Mouse (Mus musculus) liver, embryonic 13.5 days (tissue): ENCODE measurements around the gene Atp1b4. TPM values are rescaled to one million over a fixed set of nuclear protein-coding genes. Genes with fewer than 3 reads are reported as not detected.

Experiments used
- polyA plus RNA-seq: library from polyadenylated mRNA; unstranded; fragments of >200 nt; fragmentation: Nextera tagmentation; extraction: Ambion mirVana; gene quantifications from 2 replicates; pipeline ENCODE4 v1.2.1, GENCODE M21; 2015

The Atp1b4 gene
- polyA plus RNA-seq, 1 experiment from 2014 or later, result 0.14 TPM

Other genes with a start within 250 kb of the Atp1b4 start
- not detected in 2 replicates for gene Rhox10, start 249.7 kb upstream of the Atp1b4 start, polyA plus RNA-seq
- not detected in 2 replicates for gene Rhox11, start 231.0 kb upstream of the Atp1b4 start, polyA plus RNA-seq
- gene Rhox12, start 205.3 kb upstream of the Atp1b4 start, polyA plus RNA-seq, result not detected in 2 replicates
- not detected in 2 replicates for gene Rhox13, start 195.0 kb upstream of the Atp1b4 start, polyA plus RNA-seq
- gene Zbtb33, start 126.4 kb upstream of the Atp1b4 start, polyA plus RNA-seq, result 0.97 and 1.3 TPM in 2 replicates
- gene Tmem255a, start 63.7 kb upstream of the Atp1b4 start, polyA plus RNA-seq, result 2.0 and 3.1 TPM in 2 replicates
- gene Lamp2, start 140.3 kb downstream of the Atp1b4 start, polyA plus RNA-seq, result 46.9 and 62.9 TPM in 2 replicates